Mouse (Mus musculus): Measurements from ENCODE around the gene Tmem51.

Tmem51 gene

DNA sequence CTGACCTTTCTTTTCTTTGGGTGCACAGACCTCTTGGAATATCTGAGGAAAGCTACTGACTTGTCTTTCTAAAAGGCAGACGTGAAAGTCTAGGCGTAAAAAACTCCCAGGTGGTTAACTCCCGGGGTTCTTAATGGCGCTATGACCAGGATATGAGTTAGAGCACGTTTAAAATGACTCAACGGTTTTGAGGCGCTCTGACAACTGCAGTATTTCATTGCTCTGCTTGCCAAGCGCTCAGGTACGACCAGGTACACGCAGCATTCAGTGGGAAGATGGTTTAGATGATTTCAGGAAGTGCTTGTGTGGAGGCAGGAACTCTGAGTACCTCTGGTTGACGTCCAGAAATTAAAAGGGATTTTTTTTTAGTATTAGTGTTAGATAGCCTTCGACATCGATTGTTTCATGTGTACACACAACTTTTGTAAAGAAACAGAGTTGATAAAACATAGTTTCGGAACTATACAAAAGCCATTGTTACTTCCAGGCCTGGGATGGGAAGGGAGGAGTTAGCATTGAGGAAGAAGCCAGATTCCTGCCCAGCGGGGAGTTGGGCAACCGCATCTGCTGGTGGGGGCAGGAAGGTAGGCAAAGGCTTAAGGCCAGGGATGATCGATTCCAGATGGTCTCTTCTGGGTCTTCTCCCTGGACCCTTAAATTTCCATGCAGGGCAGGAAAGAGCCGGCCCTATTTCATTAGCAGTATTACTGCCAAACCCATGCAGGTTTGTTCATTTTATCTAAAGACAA lies 12.7 kb downstream of the Tmem51 start:
- H3K36me3 ChIP-seq (ENCODE audit: control insufficient read depth, insufficient read depth, low read length, poor library complexity, severe bottlenecking), result no peaks in the 10 kb centered on the region
- no peaks in the 10 kb centered on the region for H3K27me3 ChIP-seq (ENCODE audit: control insufficient read depth, insufficient read depth, low read length, poor library complexity, severe bottlenecking)
- DNase-seq (ENCODE audit: low read depth, low spot score), result no peak

DNA sequence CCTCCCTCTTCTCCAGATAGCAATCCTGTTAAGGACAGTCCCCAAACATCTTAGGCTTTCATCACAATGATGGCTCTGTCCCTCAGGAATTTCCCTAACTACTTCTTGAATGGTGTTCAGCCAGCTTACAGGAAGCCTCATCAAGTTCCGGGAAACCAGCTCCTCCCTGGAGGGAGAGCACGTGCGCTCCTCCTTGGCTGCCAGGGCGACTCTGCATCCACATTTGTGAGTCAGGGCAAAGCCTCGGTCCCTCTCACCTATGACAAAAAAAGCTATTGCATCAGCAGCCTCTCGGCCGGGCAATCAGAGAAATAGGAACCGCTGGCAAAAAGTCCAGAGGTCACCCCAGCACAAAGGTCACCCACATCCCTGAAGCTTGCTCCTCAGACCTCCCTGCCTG lies 13.3 kb downstream of the Tmem51 start:
- DNase-seq (ENCODE audit: low read depth, low spot score), result no peak
- H3K27me3 ChIP-seq (ENCODE audit: control insufficient read depth, insufficient read depth, low read length, poor library complexity, severe bottlenecking), result no peaks in the 10 kb centered on the region
- no peaks in the 10 kb centered on the region for H3K36me3 ChIP-seq (ENCODE audit: control insufficient read depth, insufficient read depth, low read length, poor library complexity, severe bottlenecking)

DNA sequence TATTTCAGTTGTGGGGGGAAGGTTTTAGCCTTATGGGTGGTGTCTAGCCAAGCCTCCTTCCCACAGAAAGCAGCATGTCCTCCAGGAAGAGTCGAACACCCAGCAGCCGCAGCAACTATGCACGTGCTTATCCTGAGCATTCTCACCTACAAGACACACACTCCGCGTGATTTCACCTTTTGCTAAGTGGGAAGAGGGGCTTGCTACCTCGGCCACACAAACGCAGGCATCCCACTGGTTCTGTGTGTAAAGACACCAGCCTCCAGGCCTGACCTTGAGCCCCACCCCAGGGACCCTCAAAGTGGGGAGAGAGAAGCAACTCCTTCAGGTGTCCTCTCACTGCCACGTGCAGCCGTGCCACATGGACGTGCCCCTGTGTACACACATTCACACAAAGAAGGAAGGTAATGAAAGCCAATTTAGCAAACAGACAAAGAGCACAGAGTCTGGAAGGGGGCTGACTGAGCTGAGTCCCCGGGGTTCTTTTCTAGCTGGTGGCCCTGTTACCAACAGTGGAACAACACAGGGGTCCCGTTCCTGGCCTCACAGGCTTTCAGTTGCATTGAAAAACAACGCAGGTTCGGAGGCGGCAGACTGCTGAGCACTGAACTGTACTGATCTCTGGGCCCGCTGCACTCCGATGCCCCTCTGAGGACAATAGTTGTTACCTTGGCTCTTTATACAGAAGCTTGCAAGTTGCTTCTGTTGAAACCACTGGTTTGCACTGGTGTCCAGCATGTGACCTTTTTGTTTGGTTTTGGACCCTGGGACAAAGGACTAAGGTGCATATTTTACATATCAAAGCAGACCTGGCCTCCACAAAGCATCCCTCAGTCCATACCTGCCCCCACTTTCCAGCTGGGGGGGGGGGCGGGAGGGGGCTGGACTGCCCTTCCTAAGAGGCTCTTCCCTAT lies 14.9 kb downstream of the Tmem51 start:
- no peak for DNase-seq (ENCODE audit: low read depth, low spot score)
- H3K27me3 ChIP-seq (ENCODE audit: control insufficient read depth, insufficient read depth, low read length, poor library complexity, severe bottlenecking), result no peaks in the 10 kb centered on the region
- no peaks in the 10 kb centered on the region for H3K36me3 ChIP-seq (ENCODE audit: control insufficient read depth, insufficient read depth, low read length, poor library complexity, severe bottlenecking)

DNA sequence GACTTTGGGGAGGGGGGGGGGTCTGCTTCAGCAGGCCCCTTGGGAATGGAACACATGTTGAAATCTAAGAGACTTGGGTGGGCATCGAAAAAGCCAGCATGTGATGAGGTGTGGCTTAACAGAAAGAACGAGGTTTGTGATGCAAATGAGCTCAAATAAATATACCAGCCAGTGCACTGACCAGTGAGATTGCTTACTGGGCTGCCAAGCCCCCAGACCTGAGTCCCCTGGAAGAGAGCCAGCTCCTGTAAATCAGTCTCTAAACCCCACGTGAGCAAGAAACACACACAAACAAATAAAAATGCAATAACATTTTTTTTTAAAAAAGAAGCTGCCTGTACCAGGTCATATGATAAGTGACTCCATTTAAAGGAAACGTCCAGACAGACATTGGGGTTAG lies 17.5 kb downstream of the Tmem51 start:
- no peak for DNase-seq (ENCODE audit: low read depth, low spot score)
- H3K27me3 ChIP-seq (ENCODE audit: control insufficient read depth, insufficient read depth, low read length, poor library complexity, severe bottlenecking), result no peaks in the 10 kb centered on the region
- no peaks in the 10 kb centered on the region for H3K36me3 ChIP-seq (ENCODE audit: control insufficient read depth, insufficient read depth, low read length, poor library complexity, severe bottlenecking)

DNA sequence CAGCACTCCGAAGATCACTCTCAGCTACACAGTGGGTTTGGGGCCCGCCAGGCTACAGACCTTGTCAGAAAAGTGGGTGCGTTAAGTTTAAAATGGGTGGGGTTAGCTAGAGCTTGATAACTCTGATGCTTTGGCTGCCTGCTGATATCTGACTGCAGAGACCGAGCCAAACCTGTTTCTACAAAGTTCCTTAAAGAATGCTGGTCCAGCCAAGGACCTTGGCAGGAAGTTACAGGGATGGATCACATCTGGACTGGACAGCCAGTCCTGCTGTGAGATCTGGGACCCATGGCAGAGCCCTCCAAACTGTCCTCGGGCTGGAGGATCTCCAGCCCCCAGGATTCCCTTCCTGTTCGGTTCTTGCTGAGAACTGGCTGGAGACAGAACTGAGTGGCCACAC lies 18.3 kb downstream of the Tmem51 start:
- no peaks in the 10 kb centered on the region for H3K36me3 ChIP-seq (ENCODE audit: control insufficient read depth, insufficient read depth, low read length, poor library complexity, severe bottlenecking)
- no peak for DNase-seq (ENCODE audit: low read depth, low spot score)
- no peaks in the 10 kb centered on the region for H3K27me3 ChIP-seq (ENCODE audit: control insufficient read depth, insufficient read depth, low read length, poor library complexity, severe bottlenecking)

DNA sequence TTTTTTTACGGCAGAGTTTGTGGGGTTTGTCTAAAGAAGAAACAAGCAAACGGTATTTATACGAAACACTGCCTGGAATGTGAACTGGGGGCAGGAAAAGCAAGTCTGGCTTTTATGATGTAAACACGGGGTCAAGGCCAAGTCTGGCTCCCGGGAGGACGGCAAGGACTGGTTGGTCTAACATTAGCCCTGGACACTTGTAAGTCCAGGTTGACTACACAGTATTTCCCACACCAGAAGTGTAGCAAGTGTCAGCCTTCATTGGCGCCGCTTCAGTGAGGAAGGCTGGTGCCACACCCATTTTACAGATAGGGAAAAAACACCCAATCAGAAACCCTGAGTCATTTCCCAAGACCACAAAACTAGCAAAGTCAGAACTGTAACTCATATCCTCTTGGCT lies 18.8 kb downstream of the Tmem51 start:
- no peak for DNase-seq (ENCODE audit: low read depth, low spot score)
- no peaks in the 10 kb centered on the region for H3K27me3 ChIP-seq (ENCODE audit: control insufficient read depth, insufficient read depth, low read length, poor library complexity, severe bottlenecking)
- no peaks in the 10 kb centered on the region for H3K36me3 ChIP-seq (ENCODE audit: control insufficient read depth, insufficient read depth, low read length, poor library complexity, severe bottlenecking)

DNA sequence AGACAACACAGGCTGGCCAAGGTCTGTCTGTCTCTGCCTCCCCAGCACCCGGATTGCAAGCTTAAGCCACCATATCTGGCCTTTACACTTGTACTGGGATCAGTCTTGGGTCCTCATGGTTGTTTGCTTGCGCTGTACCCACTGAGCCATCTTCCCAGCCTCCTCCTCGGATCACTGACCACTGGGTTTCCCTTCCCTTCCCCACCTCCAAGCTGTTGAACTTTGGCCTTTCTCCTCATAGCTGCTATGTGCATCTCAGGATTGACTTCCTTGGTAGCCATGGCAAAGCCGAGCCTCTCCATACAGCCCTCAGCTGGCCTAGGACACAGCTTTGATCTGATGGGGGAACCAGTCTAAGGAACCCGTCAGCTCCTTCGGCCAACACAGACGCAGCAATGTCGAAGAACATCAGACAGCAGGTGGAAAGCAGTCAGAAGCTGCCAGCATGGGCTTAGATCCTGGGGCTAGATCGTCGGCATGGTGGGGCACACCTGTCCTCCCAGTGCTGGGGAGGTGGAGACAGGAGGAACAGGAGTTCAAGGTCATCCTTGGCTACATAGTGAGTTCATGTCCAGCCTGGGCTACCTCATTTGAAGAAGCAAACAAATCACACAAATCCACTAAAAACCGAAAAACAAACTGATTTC lies 19.4 kb downstream of the Tmem51 start:
- Histone ChIP-seq H3K36me3 (ENCODE audit: control insufficient read depth, insufficient read depth, low read length, poor library complexity, severe bottlenecking) (no peaks in the 10 kb centered on the region), H3K27me3 (ENCODE audit: control insufficient read depth, insufficient read depth, low read length, poor library complexity, severe bottlenecking) (no peaks in the 10 kb centered on the region)
- DNase-seq (ENCODE audit: low read depth, low spot score), result no peak

DNA sequence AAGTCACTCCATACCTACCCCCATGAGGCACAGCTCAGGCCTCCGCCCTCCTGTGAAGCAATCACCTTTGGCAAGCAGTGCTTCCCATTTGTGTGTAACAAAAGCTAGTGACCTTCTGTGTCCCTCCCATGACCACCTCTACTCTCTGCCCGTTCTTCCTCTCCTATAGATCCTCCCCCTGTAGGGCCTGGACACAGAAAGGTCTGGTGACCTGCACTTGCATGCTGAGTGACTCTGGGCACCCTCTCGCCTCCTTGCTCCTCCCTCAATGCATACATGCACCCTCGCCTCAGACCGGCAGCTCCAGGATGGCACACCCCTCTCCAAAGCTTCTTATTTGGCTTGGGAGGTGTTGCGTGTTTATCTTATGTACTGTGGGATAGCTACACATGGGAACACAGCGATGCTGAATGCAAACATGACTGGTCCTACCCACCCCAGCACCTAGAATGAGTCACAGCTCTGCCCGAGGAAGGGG lies 21.0 kb downstream of the Tmem51 start:
- H3K27me3 ChIP-seq (ENCODE audit: control insufficient read depth, insufficient read depth, low read length, poor library complexity, severe bottlenecking), result no peaks in the 10 kb centered on the region
- no peak for DNase-seq (ENCODE audit: low read depth, low spot score)
- no peaks in the 10 kb centered on the region for H3K36me3 ChIP-seq (ENCODE audit: control insufficient read depth, insufficient read depth, low read length, poor library complexity, severe bottlenecking)

DNA sequence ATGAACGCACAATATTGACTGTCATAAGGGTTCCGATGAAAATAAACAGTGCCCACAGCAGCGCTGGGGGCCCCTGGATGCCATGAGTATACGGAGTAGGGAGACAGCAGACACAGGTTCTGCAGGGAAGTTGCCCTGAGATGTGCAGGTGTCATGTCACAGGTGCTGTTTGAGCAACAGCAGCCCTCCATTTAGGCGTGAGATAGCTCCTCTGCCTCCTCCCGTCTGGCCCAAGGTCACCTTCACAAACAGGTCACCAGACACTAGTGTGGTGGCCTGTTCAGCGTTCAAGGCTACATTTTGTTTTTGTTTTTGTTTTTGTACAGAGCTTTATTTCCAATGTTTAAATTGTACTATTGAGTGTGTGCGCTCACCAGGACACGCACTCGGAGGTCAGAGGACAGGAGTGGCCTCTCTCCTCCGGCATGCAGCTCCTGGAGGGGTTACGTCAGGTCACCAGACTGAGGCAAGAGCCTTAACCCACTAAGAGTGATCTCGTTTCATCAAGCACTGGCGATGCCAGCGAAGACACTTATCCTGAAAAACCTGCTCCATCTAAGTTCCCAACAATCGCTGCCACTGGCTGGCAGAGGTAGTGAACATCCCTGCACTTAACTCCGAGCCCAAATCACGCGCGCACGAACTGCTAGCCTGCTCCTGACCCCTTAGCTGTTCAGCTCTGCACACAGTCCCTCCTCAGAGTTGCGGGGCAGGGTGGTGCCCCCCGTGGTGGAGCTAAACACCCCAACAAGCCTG lies 22.4 kb downstream of the Tmem51 start:
- no peak for DNase-seq (ENCODE audit: low read depth, low spot score)
- Histone ChIP-seq H3K27me3 (ENCODE audit: control insufficient read depth, insufficient read depth, low read length, poor library complexity, severe bottlenecking) (no peaks in the 10 kb centered on the region), H3K36me3 (ENCODE audit: control insufficient read depth, insufficient read depth, low read length, poor library complexity, severe bottlenecking) (no peaks in the 10 kb centered on the region)

DNA sequence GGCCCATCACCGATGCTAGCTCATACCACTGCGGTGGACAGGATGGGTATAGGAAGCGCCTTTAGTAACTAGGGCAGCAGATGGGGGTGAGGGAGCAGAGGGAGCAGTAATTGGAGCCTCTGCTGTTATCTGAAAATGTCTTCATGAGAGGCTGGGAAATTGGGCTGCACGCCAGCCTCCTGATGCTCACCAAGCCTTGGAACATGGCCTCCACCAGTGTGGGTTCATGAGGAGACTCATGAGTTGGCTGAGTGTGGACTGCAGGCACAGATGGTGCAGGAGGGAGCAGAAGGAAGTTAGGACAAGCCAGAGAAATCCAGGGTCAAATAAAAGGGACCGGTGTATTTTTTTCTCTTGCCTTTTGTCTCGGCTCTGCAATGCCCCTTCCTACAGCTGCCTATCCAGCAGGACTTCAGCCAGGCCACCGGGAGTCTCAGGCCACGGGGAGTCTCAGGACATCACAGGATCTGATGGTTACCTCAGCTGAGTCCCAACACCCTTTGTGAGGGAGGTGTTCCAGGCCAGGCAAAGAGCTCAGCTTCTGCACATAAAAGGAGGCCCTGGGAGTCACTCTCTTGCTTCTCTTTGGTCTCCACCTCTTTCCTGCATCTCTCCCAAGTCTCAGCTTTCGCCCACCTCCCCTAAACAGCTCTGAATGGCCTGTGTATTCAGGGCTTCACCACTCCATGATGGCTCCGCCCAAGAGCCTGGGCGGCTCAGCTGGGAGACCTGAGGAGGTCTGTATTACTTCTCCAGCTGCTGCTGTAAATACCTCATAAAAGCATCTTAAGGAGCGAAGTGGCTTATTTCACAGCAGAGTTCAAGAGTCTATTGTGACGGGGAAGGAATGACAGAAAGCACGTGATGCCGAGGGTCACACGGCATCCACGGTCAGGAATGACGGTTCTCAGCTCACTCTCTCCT lies 23.4 kb downstream of the Tmem51 start:
- no peak for DNase-seq (ENCODE audit: low read depth, low spot score)
- H3K36me3 ChIP-seq (ENCODE audit: control insufficient read depth, insufficient read depth, low read length, poor library complexity, severe bottlenecking), result no peaks in the 10 kb centered on the region
- no peaks in the 10 kb centered on the region for H3K27me3 ChIP-seq (ENCODE audit: control insufficient read depth, insufficient read depth, low read length, poor library complexity, severe bottlenecking)

DNA sequence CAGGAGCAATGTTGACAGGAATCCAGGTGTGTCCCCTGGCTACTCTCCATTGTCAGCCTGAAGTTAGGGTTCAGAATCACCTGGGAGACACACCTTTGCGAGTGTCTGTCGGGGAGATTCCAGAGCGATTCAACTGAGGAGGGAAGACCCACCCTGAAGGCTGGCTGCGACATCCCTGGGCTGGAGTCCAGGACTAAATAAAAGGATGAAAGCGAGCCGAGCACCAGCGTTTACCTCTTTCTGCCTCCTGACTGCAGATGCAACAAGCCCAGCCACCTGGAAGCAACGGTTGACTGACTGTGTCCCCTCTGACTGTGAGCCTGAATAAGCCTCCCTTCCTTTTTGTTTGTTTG lies 24.3 kb downstream of the Tmem51 start:
- H3K36me3 ChIP-seq (ENCODE audit: control insufficient read depth, insufficient read depth, low read length, poor library complexity, severe bottlenecking), result no peaks in the 10 kb centered on the region
- DNase-seq (ENCODE audit: low read depth, low spot score), result no peak
- H3K27me3 ChIP-seq (ENCODE audit: control insufficient read depth, insufficient read depth, low read length, poor library complexity, severe bottlenecking), result no peaks in the 10 kb centered on the region

DNA sequence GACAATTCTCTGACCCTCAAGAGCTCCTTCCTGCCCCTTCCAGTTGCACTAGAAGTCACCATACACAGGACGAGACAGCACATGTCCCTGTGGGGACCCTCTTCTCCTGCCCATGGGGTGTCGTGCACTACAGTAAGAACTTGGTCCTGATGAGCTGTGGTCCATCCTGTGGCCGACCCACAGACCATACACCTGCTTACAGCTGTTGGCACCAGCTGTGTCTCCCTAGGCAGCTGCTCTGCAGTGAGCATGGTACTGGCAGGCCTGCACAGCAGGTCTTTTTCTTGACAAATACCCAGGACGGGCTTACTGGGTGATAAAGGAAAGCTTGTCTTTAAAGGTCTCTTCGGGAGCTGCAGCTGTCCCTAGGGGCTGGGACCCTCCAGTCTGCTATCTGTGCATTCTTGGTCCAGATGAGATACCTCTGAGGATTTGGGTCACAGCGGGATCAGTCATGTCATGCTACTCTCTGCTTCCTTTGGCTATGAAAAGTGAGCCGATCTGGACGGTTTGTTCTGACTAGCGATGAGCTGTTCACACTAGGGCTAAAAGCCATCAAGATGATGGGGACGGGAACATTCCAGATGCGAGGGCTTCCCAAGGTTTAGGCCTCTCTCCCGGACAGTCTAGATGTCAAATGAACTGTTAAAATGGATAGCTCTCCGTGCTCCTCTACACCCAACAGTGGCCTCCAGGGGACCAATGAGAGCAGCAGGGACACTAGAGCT lies 24.8 kb downstream of the Tmem51 start:
- Histone ChIP-seq H3K27me3 (ENCODE audit: control insufficient read depth, insufficient read depth, low read length, poor library complexity, severe bottlenecking) (no peaks in the 10 kb centered on the region), H3K36me3 (ENCODE audit: control insufficient read depth, insufficient read depth, low read length, poor library complexity, severe bottlenecking) (no peaks in the 10 kb centered on the region)
- DNase-seq (ENCODE audit: low read depth, low spot score), result no peak

DNA sequence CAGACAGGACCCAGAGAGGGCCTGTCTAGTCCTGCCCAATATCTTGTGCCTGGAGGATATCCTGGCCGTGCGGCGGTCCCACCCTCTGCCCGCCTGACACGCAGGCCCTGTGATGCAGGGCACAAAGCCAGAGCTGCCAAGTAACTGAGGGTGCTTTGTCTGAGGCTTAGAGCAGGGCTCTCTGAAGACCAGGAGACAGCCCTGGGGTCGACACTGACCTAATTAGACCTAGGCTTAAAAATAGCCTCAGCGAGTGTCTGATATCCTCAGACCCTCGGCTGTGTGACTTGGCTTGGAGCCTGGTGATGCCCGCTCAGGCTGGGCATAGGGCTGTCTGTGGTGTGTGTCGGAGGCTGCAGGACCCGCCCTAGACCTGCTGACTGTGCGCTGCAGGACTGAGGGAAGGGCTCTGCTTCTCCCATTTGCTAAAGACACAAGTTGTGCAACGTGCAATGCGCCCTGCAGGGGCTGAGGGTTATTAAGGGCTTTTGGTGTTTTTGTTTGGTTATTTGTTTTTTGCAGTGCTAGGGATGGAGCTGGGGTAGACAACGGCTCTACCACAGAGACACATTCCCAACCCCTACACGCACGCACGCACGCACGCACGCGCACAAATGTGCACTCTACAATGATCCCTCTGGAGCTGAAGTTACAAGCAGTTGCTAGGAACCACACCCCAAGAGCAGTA lies 26.4 kb downstream of the Tmem51 start:
- Histone ChIP-seq H3K27me3 (ENCODE audit: control insufficient read depth, insufficient read depth, low read length, poor library complexity, severe bottlenecking) (no peaks in the 10 kb centered on the region), H3K36me3 (ENCODE audit: control insufficient read depth, insufficient read depth, low read length, poor library complexity, severe bottlenecking) (no peaks in the 10 kb centered on the region)
- DNase-seq (ENCODE audit: low read depth, low spot score), result no peak

All from splenic B cell, adult 2 months (primary cell).